ENCODE assay signal across 22 mouse cellular contexts in the genomic region with DNA sequence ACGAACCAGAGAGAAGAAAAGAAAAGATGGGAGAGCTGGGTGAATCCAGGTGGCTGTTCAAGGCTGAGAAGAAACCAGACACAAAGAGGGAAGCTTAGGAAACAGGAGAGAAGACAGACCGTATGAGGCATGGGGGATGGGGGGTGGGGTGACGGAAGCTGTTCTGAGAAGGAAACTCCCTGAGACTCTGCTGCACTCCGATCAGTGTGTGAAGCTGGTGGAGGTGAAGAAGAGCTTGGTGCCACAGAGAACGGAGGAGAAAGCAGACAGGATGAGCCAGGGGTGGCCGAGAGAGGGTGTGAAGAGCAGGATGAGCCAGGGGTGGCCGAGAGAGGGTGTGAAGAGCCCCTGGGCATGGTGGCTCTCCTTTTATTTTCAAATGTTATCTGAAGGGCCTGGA. TPM values are rescaled to one million over a fixed set of nuclear protein-coding genes. Genes with fewer than 3 reads are reported as not detected.
"Had no signal": no experiment of that assay in that cellular context is flagged by ENCODE, and none has a peak within 500 bp of the region (broad histone marks: within the 10 kb centered on the region; RNA-seq: fewer than 3 reads in every experiment).

No protein-coding gene starts in this region.

- H3K4me3 ChIP-seq: limb, embryonic 12.5 days; limb, embryonic 15.5 days; midbrain, embryonic 13.5 days had no signal

- ATAC-seq: liver, postnatal 0 days; lung, postnatal 0 days; midbrain, embryonic 13.5 days had no signal

- H3K27ac ChIP-seq: limb, embryonic 12.5 days; limb, embryonic 15.5 days; liver, embryonic 14.5 days; macrophage; midbrain, embryonic 13.5 days had no signal

- H3K4me2 ChIP-seq: limb, embryonic 12.5 days; limb, embryonic 15.5 days; liver, embryonic 11.5 days; lung, embryonic 14.5 days; midbrain, embryonic 13.5 days had no signal

- H3K4me1 ChIP-seq: limb, embryonic 12.5 days; limb, embryonic 15.5 days; midbrain, embryonic 13.5 days had no signal

- H3K36me3 ChIP-seq: limb, embryonic 12.5 days; limb, embryonic 15.5 days; midbrain, embryonic 13.5 days had no signal

- DNase-seq: kidney, adult 9 months; kidney, postnatal 14 days; kidney, postnatal 4 days; left cerebral cortex, postnatal 4 days; liver, postnatal 0 days; lung, embryonic 14.5 days; thymus, postnatal 36 days had no signal

- H3K9ac ChIP-seq: limb, embryonic 12.5 days; limb, embryonic 15.5 days; liver, embryonic 14.5 days; liver, postnatal 0 days; lung, embryonic 14.5 days; midbrain, embryonic 13.5 days had no signal

- H3K9me3 ChIP-seq: limb, embryonic 12.5 days; limb, embryonic 15.5 days; midbrain, embryonic 13.5 days had no signal

- H3K27me3 ChIP-seq: limb, embryonic 12.5 days; limb, embryonic 15.5 days; midbrain, embryonic 13.5 days had no signal

RNA-seq across cellular contexts. Expression of a gene that starts 9.7 kb away (rescaled TPM):
- total RNA-seq: midbrain, postnatal 0 days had no signal
- polyA plus RNA-seq: neural tube, embryonic 14.5 days had no signal

RNA-seq across cellular contexts. Expression of a gene that starts 31.5 kb away (rescaled TPM):
- total RNA-seq: layer of hippocampus, adult 18-20 months; layer of hippocampus, postnatal 14 days; left cerebral cortex, adult 8-10 months; left cerebral cortex, postnatal 14 days; left cerebral cortex, postnatal 4 days; midbrain, postnatal 0 days had no signal
- polyA plus RNA-seq: limb, embryonic 12.5 days; midbrain, embryonic 13.5 days; midbrain, postnatal 0 days; neural tube, embryonic 11.5 days; neural tube, embryonic 14.5 days; testis, adult 2 months had no signal

RNA-seq across cellular contexts. Expression of a gene that starts 45.2 kb away (rescaled TPM):
- total RNA-seq: layer of hippocampus, adult 18-20 months; layer of hippocampus, postnatal 14 days; left cerebral cortex, adult 8-10 months; left cerebral cortex, postnatal 14 days; left cerebral cortex, postnatal 4 days; midbrain, postnatal 0 days had no signal
- polyA plus RNA-seq: limb, embryonic 12.5 days; midbrain, embryonic 13.5 days; neural tube, embryonic 11.5 days; neural tube, embryonic 14.5 days; testis, adult 2 months had no signal
